Mouse (Mus musculus) c-Kit-positive CD71-negative TER-119-negative erythroid progenitor cells, embryonic 14.5 days (primary cell): ENCODE measurements around the gene Sema7a.
A peak's percentile ranks its signal among the peaks of the same experiment; 100 is the strongest.

Source experiments
- DNase-seq: peaks from one replicate; pipeline ENCODE4 v3.0.0-alpha.2; 2013; ENCODE audit warnings: low read depth

Sema7a gene

DNA sequence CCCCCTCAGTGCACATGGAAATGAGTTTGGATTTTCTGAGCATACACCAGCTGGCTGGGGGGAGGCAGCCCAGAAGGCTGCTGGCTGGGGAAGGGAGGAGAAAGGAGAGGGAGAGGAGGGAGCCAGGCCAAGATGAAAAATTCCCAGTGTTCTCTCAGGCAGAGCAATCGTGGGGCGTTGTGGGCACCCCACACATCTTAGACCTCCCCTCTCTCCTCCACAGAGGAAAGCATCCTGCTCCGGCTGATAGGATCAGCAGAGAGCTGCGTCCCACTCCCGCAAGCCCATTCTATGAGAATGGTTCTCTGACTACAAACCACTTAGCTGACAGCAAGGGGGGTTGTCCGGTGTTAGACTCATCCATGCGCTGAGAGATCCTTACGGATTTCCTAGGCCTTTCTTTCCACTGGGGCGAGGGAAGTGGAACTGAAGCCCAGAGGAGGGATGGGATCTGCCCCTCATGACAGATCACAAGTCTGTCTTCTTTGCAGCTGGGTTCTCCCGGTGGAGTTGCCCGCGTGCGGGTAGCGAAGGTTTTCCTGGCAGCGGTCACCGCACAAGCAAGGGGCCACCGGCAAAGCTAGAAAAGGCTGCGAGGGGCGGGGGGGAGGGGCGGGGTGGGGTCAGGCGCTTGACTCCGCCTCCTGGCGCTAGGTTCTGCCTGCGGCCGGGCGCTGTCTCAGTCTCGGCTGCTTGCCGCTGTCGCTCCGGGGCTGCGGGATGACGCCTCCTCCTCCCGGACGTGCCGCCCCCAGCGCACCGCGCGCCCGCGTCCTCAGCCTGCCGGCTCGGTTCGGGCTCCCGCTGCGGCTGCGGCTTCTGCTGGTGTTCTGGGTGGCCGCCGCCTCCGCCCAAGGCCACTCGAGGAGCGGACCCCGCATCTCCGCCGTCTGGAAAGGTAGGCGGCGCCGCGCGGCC lies at the start of gene Sema7a:
Gene Sema7a, plus strand, starts transcription at position 682 of the 918 bp plus-strand sequence.
- no peak for DNase-seq

DNA sequence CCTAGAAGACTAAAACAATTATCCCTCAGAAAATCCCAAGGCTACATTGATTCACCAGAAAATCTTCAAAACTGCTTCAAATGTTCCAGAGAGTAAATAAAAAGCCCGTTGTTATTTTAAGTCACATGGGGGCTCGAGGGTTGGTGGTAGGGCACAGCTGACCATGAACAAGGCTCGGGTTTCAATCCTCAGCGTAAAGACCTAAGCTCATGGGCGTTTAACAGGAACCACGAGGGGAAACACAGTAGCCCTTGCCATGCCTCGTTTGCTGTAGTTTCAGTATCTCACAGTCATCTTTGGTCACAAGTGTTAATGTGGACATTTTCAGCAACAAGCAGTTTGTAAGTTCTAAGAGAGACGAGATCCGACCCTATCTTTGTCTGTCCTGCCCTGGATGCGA lies 39.4 kb upstream of the Sema7a start:
- no peak for DNase-seq

DNA sequence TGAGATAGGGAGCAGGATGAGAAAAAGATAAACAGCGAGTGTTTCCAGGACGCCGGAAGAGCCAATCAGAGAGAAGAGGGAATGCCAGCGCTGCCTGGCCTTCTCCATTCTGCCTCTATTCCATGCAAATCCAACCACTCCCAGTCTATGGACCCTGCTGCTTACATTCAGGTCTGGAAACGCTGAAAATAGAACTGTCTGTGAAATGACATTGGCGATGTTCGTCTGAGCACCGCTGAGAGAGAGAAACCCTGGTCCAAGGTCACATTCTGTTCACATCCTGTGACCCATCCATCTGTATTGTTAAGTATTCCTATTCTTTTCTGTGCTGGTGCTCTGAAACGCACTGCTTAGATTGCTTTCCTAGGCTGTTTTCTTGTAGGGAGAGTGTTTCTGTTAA lies 38.7 kb upstream of the Sema7a start:
- DNase-seq = no peak

DNA sequence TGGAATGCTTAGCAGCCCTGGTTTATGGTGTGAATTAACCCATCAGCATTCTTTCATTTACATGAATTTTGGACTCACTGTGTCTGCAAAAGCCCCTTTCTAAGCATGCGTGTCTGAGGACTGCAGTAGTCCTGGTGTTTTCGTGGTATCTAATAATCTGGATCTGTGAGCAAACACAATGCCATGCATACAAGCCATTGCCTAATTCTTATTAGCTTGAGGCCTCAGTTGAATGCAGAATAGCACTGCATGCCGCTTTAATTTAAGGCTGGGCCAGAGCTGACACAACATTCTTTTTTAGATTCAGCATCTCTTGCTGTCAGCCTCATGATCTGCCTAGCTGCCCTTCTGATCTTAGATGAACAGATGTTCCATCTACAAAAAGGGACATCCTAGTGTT lies 38.3 kb upstream of the Sema7a start:
- no peak for DNase-seq

DNA sequence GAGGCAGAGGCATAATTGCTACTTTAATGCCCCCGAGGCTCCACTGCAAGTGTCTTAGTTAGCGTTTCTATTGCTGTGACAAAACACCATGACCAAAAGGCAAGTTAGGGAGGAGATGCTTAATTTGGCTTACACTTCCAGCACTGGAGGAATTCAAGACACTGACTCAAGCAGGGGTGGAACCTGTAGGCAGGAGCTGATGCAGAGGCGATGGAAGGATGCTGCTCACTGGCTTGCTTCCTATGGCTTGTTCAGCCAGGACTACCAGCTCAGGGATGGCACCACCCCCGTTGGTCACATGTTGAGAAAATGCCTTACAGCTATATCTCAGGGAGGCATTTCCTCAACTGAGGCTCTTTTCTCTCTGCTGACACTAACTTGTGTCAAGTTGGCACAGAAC lies 37.8 kb upstream of the Sema7a start:
- DNase-seq = no peak

DNA sequence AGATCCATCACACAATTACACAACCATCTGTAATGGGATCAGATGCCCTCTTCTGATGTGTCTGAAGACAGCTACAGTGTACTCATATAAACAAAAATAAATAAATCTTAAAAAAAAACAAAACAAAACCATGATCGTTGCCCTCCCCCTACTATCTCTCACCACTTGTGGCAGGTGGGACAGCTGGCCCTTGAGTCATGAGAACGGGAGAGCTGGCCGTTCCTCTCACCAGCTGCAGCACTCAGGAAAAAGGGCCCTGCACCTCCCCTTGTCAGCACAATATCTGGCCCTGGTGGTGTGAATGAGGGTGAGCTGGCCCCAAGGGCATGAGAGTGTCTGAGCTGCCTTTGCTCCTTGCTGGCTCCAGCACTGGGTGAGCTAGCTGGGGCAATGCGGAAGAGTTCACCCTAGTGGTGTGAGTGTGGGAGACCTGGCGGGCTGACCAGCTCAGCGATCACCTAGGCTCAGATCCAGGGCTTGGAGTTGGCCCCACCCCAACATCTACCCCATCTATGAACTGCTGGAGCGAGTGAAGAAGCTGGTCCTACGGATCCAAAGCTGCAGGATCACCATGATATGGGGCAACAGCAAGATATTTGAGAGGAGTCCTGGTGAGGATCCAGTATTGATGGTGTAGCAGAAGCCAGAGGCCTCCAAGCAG lies 36.2 kb upstream of the Sema7a start:
- no peak for DNase-seq

DNA sequence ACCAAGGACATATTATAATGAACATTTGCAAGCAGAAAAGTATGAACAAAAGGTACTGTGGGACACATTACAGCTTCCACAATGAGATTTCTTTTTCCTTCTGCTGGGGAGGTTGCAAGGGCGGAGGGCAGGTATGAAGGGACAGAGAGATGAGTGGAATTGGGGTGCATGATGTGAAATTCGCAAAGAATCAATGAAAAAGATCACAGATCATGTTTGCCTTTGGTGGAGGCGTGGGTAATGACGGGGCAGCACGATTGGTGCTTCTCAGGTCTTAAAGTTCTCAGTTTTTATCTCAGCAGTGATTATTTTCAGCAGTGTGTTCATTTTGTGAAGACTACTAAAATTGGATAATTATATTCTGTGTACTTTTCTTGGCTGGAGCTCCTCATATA lies 35.7 kb upstream of the Sema7a start:
- DNase-seq = no peak

DNA sequence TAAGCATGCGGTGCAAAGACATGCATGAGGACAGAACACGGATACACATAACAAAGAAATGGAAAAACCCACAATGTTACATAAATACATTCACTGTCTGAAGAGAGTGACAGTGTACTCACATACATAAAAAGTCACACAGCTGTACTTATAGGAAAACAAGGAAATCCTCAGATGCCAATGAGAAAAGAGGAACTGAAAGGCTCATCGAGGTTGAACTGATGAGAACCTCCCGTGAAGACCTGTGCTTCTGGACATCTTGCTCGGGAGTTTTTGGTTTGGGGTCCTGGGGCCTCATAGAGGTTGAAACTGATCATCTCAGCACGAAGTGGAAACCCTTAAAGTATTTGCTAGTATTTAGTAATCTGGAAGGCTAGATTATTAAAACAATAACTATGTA lies 32.7 kb upstream of the Sema7a start:
- DNase-seq = no peak

DNA sequence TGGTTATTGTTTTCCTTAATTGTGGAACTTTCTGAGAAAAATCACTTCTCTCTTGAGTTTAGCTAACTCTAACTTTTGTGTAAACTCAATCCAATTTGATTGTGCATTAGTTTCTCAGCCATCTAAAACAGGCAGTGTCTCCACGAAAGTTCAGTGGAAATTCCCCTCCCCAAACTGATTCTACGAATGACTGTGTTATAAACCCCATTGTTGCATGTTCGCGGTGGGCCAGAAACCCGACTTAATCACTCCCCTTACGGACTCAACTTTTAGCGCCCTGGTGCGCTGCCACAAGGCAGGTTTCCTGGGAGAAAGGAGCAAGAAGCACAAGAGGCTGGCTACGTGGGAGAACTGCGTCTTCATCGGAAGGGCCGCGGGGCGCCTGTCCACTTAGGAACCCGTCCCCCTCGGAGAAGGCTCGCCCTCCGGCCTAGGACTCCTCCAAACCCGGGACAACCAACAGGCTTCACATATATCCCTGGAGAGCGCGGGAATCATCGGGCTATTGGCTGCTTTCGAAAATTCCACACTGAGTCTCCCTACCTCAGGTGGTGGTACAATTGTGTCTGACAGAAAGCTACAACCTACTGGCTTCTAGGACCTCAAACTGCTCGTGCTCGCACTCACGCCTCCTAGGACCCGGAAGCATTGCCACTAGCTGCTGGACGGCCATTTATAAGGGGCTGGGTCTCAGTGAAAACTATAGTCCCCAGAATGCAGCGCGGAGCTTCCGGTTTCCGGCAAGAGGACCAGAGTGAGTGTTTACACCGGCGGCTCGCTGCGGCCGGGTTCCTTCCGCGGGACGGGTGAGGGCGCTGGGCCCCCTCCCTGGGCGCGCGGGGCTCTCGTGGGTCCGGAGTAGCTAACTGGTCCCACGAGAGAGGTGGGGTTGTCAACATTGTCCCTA lies 29.4 kb upstream of the Sema7a start, which contains the start of gene Ubl7:
Gene Ubl7, plus strand, starts transcription at position 726 of the 907 bp plus-strand sequence.
- peak; percentile 91 for DNase-seq

DNA sequence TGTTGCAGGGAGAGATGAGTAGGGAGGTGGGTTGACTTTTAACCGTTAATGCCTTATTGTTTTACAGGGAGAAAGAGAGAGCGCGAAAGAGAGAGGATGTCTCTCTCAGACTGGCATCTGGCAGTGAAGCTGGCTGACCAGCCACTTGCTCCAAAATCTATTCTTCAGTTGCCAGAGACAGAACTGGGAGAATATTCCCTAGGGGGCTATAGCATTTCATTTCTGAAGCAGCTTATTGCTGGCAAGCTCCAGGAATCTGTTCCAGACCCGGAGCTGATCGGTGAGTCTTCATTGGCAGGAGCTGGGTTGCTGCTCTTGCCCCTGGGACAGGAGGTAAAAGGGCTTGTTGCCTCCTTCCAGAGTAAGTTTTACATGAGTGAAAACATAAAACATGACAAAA lies 27.3 kb upstream of the Sema7a start:
- no peak for DNase-seq

DNA sequence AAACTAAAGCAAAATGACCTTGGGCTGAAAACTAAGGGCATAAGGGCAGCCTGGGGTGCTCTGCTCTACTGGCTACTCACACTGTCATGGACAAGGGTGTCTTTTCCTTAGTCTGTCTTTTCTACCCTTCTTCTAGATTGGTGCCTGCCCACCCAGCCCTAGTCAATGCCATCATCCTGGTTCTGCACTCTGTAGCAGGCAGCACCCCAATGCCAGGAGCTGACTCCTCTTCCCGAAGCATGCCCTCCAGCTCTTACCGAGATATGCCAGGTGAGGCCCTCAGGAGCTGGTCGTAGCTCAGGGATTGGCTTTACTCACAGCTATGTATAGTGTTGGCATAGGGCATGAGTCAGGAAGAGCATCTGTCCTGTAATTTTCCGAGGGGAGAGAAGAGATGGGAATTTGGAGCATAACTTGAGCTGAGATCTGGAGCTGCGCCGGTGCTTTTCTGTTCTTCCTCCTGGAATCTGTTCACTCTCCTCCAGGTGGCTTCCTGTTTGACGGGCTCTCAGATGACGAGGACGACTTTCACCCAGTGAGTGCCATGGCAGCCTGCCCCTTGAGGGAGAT lies 18.3 kb upstream of the Sema7a start:
- no peak for DNase-seq

DNA sequence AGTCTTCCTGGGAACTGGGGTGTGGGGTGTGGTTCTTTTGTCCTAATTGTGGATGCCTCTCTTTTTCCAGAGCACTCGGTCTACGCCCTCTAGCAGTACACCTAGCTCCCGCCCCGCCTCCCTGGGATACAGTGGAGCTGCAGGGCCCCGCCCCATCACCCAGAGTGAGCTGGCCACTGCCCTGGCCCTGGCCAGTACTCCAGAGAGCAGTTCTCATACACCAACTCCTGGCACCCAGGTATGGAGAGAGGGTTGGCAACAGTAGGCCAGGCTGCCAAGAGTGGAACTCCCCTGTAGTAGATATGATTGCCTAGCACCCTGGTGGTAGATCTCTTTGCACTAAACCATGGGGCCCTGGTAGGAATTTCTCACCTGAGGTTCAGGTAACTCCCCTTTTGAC lies 17.5 kb upstream of the Sema7a start:
- no peak for DNase-seq

DNA sequence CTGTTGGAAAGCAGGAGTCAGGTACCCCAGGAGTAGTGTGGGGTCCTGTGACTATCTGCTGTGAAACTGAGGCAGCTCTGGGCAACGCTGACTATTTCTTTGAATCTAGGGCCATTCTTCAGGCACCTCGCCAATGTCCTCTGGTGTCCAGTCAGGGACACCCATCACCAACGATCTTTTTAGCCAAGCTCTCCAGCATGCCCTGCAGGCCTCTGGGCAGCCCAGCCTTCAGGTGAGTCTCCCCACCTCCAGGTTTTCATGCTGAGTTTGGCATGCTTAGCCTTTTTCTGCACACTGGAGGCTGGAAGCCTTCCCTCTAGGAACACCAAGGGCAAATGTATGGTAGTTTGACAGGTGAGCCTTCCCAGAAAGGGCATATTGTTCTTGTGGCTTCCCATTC lies 16.9 kb upstream of the Sema7a start:
- DNase-seq = no peak

DNA sequence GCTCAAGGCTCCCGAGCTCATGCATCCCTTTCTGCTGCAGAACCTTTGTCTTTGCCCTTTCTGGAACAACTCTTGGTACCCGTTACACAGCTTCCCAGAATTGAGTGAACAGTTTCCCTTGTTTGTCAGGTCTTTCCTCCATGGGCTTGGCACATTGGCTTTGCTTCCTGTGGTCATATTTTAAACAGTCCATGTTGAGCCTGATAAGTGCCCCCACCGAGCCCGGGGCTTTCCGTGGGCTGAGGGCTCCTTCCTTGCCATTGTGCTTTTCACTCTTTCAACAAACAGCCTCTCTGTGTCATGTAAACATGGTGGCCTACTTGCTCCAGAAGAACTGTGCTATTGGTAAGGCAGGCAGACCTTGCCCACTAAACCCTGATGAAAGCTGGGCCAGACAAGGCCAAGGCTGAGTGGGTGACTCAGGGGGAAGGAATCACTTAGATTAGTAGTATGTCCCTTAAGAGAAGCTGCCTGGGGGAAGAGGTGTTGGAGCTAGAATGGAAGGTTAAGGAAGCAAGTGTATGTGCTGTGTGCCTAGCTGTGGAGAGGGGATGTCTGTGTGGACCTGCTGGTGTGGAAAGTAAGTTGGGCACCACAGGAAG lies 8.6 kb upstream of the Sema7a start:
- DNase-seq = no peak

DNA sequence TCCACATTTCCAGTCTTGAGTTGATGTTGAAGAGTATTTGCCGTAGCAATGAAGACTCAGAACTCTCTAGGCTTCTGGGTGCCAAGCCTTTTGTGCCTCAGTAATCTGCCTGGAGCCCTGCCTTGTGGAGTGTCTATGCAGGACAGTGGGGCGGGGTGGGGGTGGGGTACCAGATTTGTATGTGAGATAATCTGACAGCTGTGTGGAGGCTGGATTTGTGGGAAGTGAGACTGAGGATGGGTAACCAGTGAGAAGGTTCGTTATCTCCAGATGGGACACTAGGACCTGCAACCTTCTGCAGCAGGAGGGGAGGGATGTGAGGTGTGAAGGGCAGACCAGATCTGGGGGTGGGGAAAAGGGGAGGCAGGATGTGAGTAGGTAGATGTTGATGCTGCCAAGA lies 7.7 kb upstream of the Sema7a start:
- DNase-seq = no peak

DNA sequence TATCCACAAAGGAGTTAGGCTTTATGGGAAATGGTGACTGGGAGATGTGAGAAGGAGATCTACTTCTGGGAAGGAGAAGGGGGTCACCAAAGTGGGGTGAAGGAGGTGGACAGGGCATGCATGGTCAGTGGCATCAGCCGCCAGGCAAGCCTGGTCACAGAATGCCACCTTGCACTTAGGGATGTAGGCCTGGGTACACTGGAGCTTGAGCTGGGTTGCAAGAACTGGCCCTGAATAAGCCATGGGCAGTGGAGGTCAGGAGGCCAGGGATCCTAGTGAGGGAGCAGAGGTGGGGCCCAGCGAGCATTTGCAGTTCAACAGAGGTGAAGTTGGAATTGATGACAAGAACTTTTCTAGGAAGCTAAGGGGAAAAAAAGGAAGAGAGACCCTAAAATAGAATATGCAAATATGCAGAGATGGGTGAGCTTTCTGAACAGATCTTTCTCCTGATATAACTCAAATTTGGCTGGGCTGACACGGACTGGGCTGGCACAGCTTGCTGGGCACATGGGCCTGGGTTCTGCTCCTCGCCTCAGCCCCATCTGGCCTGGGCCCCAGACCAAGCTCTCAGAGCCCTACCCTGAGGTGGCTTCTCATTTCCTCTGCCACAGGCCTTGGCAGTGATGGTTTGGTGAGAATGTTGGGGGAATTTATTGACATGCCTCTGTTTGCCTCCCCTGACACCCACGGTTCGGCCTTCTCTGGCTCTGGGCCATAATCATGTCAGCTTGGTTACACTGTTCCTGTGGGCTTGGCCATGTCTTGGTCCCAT lies 6.9 kb upstream of the Sema7a start:
- no peak for DNase-seq

DNA sequence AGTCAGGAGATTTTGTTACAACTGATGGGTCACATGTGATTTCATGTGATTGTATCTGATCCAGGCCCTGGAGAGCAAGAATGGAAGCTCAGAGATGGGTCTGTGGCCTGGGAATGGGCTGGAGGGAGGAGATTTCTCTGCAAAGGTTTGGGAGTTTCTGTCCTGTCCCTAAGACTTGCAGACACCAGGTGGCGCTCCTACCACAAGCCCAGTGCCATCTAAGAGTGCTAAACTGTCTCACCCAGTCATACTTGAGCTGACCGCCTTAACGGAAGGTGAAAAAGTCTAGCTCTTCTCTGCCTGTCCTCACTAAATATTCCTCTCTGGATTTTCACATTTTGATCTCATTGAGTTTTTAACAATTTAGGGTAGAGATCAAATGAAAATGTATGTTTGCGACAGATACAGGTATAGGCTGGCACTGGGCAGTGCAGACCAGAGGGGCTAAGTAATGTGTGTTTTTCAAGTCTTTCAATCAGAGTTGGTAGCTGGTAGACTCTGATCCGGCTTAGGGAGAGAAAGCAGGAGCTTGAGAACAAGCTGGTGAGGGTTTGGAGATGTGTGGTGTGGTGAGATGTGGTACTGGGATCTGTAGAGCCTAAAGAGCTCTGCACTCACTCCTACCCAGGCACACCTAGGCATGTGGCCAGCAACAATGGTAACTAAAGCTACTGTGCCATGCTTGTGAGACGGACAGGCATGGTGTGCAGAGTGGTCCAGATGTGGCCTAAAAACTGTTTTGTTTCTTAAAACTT lies 4.1 kb upstream of the Sema7a start:
- peak; percentile 72 for DNase-seq

DNA sequence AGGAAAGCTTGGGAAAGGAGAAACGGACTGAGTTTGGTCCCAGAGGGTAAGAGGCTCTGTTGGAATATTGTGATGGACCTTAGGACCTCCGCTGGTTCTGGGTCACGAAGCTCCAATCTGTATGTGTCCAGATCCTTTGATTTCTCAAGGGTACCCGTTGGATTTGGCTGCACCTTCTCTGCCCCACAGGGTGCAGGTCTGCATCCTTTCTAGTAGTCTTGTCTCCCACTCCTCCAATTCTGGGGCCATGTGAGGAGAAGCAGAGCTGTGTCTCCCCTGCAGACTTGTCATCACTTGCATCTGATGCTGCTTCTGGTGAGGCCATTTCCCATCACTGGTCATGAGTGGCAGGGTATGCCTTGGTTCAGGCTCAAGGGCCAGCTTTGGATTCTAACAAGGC lies 2.7 kb upstream of the Sema7a start:
- DNase-seq = no peak

DNA sequence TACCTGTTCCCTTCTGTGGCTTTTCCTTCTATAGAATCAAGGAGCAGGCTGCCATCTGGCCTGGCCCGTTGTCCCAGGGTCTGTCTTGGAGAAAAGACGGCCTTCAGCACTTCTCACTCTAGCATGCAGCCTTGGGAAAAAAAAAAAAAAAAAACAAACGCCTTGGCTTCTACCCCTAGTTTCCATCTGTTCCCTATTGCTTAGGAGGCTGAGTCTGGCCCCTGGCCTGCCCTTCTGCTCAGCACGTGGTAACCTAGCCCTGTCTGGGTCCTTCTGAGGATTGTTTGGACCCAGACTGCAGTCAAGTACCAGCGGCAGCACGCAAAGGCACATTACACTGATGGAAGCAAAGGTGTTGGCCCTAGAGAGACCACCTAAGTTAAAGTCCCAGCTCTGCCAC lies 2.3 kb upstream of the Sema7a start:
- DNase-seq = no peak
